Mouse (Mus musculus) CH12.LX (cell line): Measurements from ENCODE around the gene Cyp1a1. TPM values are rescaled to one million over a fixed set of nuclear protein-coding genes. Genes with fewer than 3 reads are reported as not detected.
A peak's percentile ranks its signal among the peaks of the same experiment; 100 is the strongest.

ENCODE experiments used
- DNase-seq: peaks from one replicate; pipeline ENCODE4 v3.0.0-alpha.2; 2013; ENCODE audit errors: extremely low read depth
- H3K27ac ChIP-seq: 2 replicates; pipeline ENCODE4 v1.5.1; 2012; ENCODE audit warnings: low read depth, mild to moderate bottlenecking, control low read depth, moderate library complexity; ENCODE audit not compliant: insufficient read depth
- H3K27me3 ChIP-seq: replicated peaks from 2 replicates; pipeline ENCODE3; 2012; ENCODE audit warnings: inconsistent platforms
- H3K36me3 ChIP-seq, 2 experiments: replicated peaks in 1 of 2; 2 replicates each; pipeline versions ENCODE3 to v1.6.1; 2012; ENCODE audit warnings: inconsistent platforms in 1 of 2, low read length in 1 of 2, mild to moderate bottlenecking in 1 of 2, mixed read lengths in 1 of 2, moderate library complexity in 1 of 2; ENCODE audit not compliant: control insufficient read depth in 1 of 2, insufficient read depth in 1 of 2
- H3K4me1 ChIP-seq, 2 experiments: 2 replicates each; pipeline ENCODE4 v1.6.1; 2012; ENCODE audit warnings: inconsistent platforms in 1 of 2, moderate library complexity in 1 of 2; ENCODE audit not compliant: insufficient read depth in 2 of 2, control insufficient read depth in 1 of 2
- H3K4me2 ChIP-seq: 2 replicates; pipeline ENCODE4 v1.6.1; 2012; ENCODE audit warnings: low read depth, mild to moderate bottlenecking, control low read depth; ENCODE audit not compliant: poor library complexity, insufficient read depth, severe bottlenecking
- H3K4me3 ChIP-seq, 3 experiments: fragments of 150-350 bp in 1 of 3; sonication (generic) in 1 of 3; replicated peaks in 1 of 3; 2 replicates each; pipeline versions ENCODE3 to v1.5.1; 2011 to 2012; ENCODE audit warnings: low read depth in 2 of 3, low read length in 2 of 3, mild to moderate bottlenecking in 2 of 3, moderate library complexity in 2 of 3, control low read depth in 1 of 3, improper control_type of control experiment in 1 of 3, inconsistent platforms in 1 of 3, mixed read lengths in 1 of 3; ENCODE audit not compliant: poor library complexity in 1 of 3
- H3K79me2 ChIP-seq: replicated peaks from 2 replicates; pipeline ENCODE4 v1.6.1; 2012; ENCODE audit warnings: mild to moderate bottlenecking, moderate library complexity; ENCODE audit not compliant: control insufficient read depth, poor library complexity, insufficient read depth, severe bottlenecking; ENCODE audit errors: extremely low read depth
- H3K9ac ChIP-seq: 2 replicates; pipeline ENCODE4 v1.6.1; 2012; ENCODE audit warnings: low read depth, mild to moderate bottlenecking, control low read depth, moderate library complexity; ENCODE audit not compliant: insufficient read depth
- H3K9me3 ChIP-seq: replicated peaks from 2 replicates; pipeline ENCODE3; 2012; ENCODE audit warnings: low read length, inconsistent platforms, mixed read lengths
- CHD1 ChIP-seq: IDR thresholded peaks from 2 replicates; pipeline ENCODE4 v1.6.1; 2012; ENCODE audit warnings: low read depth, low read length, improper control_type of control experiment, inconsistent platforms
- CHD2 ChIP-seq: IDR thresholded peaks from 2 replicates; pipeline ENCODE4 v1.6.1; 2011; ENCODE audit warnings: low read length, improper control_type of control experiment
- CTCF ChIP-seq, 2 experiments: IDR thresholded peaks in 1 of 2; conservative IDR thresholded peaks in 1 of 2; 2 replicates each; pipeline ENCODE4 v1.5.1; 2011 to 2012; ENCODE audit warnings: low read depth in 2 of 2, low read length in 2 of 2, improper control_type of control experiment in 1 of 2, inconsistent platforms in 1 of 2, mild to moderate bottlenecking in 1 of 2, moderate library complexity in 1 of 2
- E2F4 ChIP-seq: IDR thresholded peaks from 2 replicates; pipeline ENCODE4 v1.6.1; 2011; ENCODE audit warnings: low read depth, low read length, improper control_type of control experiment; ENCODE audit not compliant: insufficient replicate concordance
- ELF1 ChIP-seq: IDR thresholded peaks from 2 replicates; pipeline ENCODE4 v1.6.1; 2014; ENCODE audit warnings: low read depth, mild to moderate bottlenecking, inconsistent platforms, low read length, improper control_type of control experiment
- GABPA ChIP-seq: IDR thresholded peaks from 2 replicates; pipeline ENCODE4 v1.6.1; 2012; ENCODE audit warnings: low read depth, low read length, improper control_type of control experiment, inconsistent platforms; ENCODE audit not compliant: insufficient replicate concordance
- HCFC1 ChIP-seq: IDR thresholded peaks from 2 replicates; pipeline ENCODE4 v1.6.1; 2012; ENCODE audit warnings: low read depth, mild to moderate bottlenecking, inconsistent platforms, low read length, improper control_type of control experiment
- JUND ChIP-seq: conservative IDR thresholded peaks from 2 replicates; pipeline ENCODE4 v1.6.1; 2011; ENCODE audit warnings: low read depth, low read length, improper control_type of control experiment
- MAFK ChIP-seq: IDR thresholded peaks from 2 replicates; pipeline ENCODE4 v1.6.1; 2011; ENCODE audit warnings: low read length, improper control_type of control experiment; ENCODE audit not compliant: insufficient replicate concordance
- MAZ ChIP-seq: IDR thresholded peaks from 2 replicates; pipeline ENCODE4 v1.6.1; 2012; ENCODE audit warnings: low read depth, mild to moderate bottlenecking, inconsistent platforms, low read length, improper control_type of control experiment, moderate library complexity
- MXI1 ChIP-seq: IDR thresholded peaks from 2 replicates; pipeline ENCODE4 v1.6.1; 2011; ENCODE audit warnings: mild to moderate bottlenecking, low read depth, low read length, improper control_type of control experiment
- NELFE ChIP-seq: IDR thresholded peaks from 2 replicates; pipeline ENCODE4 v1.6.1; 2011; ENCODE audit warnings: low read depth, low read length, improper control_type of control experiment
- NRF1 ChIP-seq: IDR thresholded peaks from 2 replicates; pipeline ENCODE4 v1.6.1; 2014; ENCODE audit warnings: low read depth, mild to moderate bottlenecking, inconsistent platforms, low read length, improper control_type of control experiment, moderate library complexity
- POLR2A ChIP-seq: IDR thresholded peaks from 2 replicates; pipeline ENCODE4 v1.6.1; 2011; ENCODE audit warnings: low read depth, mild to moderate bottlenecking, improper control_type of control experiment, low read length
- RAD21 ChIP-seq: IDR thresholded peaks from 2 replicates; pipeline ENCODE4 v1.6.1; 2011; ENCODE audit warnings: low read depth, mild to moderate bottlenecking, low read length, improper control_type of control experiment, moderate library complexity
- RCOR1 ChIP-seq: conservative IDR thresholded peaks from 2 replicates; pipeline ENCODE4 v1.6.1; 2012; ENCODE audit warnings: low read depth, mild to moderate bottlenecking, inconsistent platforms, low read length, improper control_type of control experiment
- SIN3A ChIP-seq: IDR thresholded peaks from 2 replicates; pipeline ENCODE4 v1.6.1; 2012; ENCODE audit warnings: low read length, improper control_type of control experiment, inconsistent platforms
- SMC3 ChIP-seq: IDR thresholded peaks from 2 replicates; pipeline ENCODE4 v1.6.1; 2011; ENCODE audit warnings: low read depth, low read length, improper control_type of control experiment
- UBTF ChIP-seq: IDR thresholded peaks from 2 replicates; pipeline ENCODE4 v1.6.1; 2012; ENCODE audit warnings: low read depth, mild to moderate bottlenecking, inconsistent platforms, low read length, improper control_type of control experiment, moderate library complexity
- USF2 ChIP-seq: conservative IDR thresholded peaks from 2 replicates; pipeline ENCODE4 v1.6.1; 2011; ENCODE audit warnings: low read depth, low read length, improper control_type of control experiment
- ZC3H11A ChIP-seq: IDR thresholded peaks from 2 replicates; pipeline ENCODE4 v1.6.1; 2012; ENCODE audit warnings: low read depth, mild to moderate bottlenecking, inconsistent platforms, low read length, improper control_type of control experiment
- ZKSCAN1 ChIP-seq: IDR thresholded peaks from 2 replicates; pipeline ENCODE4 v1.6.1; 2012; ENCODE audit warnings: low read depth, inconsistent platforms, low read length, improper control_type of control experiment, borderline replicate concordance
- dilution Hi-C: fragments of 300-500 bp; cut with MboI; formaldehyde crosslinking; loops from 2 replicates; pipeline ENCODE4 v1.14.3; 2020; ENCODE audit warnings: low sequenced_read_pairs; ENCODE audit not compliant: extremely low pct_unique_long_range_greater_than_20kb, extremely low pct_ligation_motif_present
- in situ Hi-C: fragments of 300-500 bp; cut with MboI; formaldehyde crosslinking; loops from 3 replicates; pipeline ENCODE4 v1.14.3; 2019; ENCODE audit warnings: low sequenced_read_pairs, low pct_ligation_motif_present, low pct_unique_long_range_greater_than_20kb, mixed read lengths
- polyA plus RNA-seq: library from polyadenylated mRNA; unstranded; fragments of >175 nt; gene quantifications from 2 replicates; pipeline ENCODE4 v1.2.1, GENCODE M21; 2012; ENCODE audit warnings: low read depth; ENCODE audit not compliant: insufficient read length
- total RNA-seq, 2 experiments: library from RNA; depleted of rRNA; stranded (reverse); fragments of 300-350 nt in 1 of 2; fragments of >200 nt in 1 of 2; gene quantifications; 2 replicates each; pipeline ENCODE4 v1.2.3; 2012 to 2014

Gene Cyp1a1
- total and polyA plus RNA-seq, 3 experiments, result 0.11 to 0.13 TPM; not detected in 1

DNA sequence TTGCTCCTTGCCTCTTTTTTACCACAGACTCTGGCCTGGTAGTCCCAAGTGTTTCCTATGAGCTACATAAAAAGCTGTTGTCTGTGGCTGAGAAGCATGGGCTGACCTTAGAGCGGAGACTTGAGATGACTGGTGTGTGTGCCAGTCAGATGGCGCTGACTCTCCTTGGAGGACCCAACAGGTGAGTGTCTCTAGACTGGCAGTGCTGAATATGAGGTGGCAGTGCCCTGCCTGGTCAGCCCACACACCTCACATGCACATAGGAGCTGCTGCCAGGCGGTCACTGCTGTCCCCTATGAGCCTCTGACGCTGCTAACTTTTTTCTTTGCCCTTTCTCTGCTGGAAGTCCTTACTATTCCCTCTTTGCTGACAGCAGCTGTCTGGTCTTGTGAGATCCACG lies 52.1 kb downstream of the Cyp1a1 start:
- Histone ChIP-seq H3K27me3 (no peaks in the 10 kb centered on the region), H3K4me1 (peaks cover 0 to 16% of the 10 kb centered on the region in 2 experiments; a peak in 2 of 4 replicates), H3K79me2 (no peaks in the 10 kb centered on the region), H3K9me3 (no peaks in the 10 kb centered on the region), H3K4me2 (no peak overlapping the region), H3K36me3 (peaks cover 43 to 88% of the 10 kb centered on the region in 2 experiments), H3K27ac (no peak overlapping the region), H3K9ac (no peak overlapping the region), H3K4me3 (no peak overlapping the region)
- dilution Hi-C loops (no loop called here), in situ Hi-C loops (no loop called here)
- TF ChIP-seq ZC3H11A (no peak), NRF1 (no peak), MAFK (no peak), CHD2 (no peak), MXI1 (no peak), GABPA (no peak), ZKSCAN1 (no peak), CTCF (conservative IDR thresholded peaks at IDR 0.05 in 1 of 2, IDR thresholded peaks at IDR 0.05 in 1 of 2; ENCODE audit: low read depth in 2 of 2, low read length in 2 of 2) (no peak), MAZ (no peak), RCOR1 (no peak), CHD1 (no peak), POLR2A (no peak), E2F4 (no peak), UBTF (no peak), USF2 (no peak), HCFC1 (no peak), NELFE (no peak)
- no peak for DNase-seq

DNA sequence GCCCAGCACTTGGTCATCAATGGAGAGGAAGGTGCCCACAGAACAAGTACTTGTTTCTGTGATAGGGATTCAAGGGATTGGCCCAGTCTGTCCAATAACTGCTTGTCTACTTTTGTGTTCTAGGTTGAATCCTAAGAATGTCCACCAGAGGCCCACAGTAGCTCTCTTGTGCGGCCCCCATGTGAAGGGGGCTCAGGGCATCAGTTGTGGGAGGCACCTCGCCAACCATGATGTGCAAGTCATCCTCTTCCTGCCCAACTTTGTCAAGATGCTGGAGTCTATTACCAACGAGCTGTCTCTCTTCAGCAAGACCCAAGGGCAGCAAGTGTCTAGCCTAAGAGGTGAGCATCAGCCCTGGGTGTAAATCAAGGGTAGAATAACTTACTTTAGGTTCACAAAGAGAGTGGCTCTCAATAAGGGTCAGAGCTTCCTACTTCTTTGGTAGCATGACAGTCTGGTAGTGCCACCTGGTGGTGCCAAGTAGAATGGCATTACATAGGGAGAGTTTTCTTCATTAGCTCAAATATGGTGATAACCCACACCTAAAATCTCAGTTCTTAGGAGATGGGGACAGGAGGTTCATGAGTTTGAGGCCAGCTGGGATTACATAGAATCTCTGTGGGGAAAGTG lies 56.8 kb downstream of the Cyp1a1 start:
- Histone ChIP-seq H3K4me2 (no peak overlapping the region), H3K79me2 (no peaks in the 10 kb centered on the region), H3K27ac (no peak overlapping the region), H3K9ac (no peak overlapping the region), H3K27me3 (no peaks in the 10 kb centered on the region), H3K9me3 (peaks cover 4% of the 10 kb centered on the region), H3K36me3 (peaks cover 78 to 97% of the 10 kb centered on the region in 2 experiments), H3K4me1 (peaks cover 0 to 16% of the 10 kb centered on the region in 2 experiments; a peak in 2 of 4 replicates), H3K4me3 (no peak overlapping the region)
- TF ChIP-seq GABPA (no peak), E2F4 (no peak), MXI1 (0 out of 2 replicates have a peak, but pooled peaks have one; percentile 15), SMC3 (peak; percentile 90), CTCF (conservative IDR thresholded peaks at IDR 0.05 in 1 of 2, IDR thresholded peaks at IDR 0.05 in 1 of 2; ENCODE audit: low read depth in 2 of 2, low read length in 2 of 2) (peak; percentile 74 to 90; a peak in 3 of 4 replicates), ELF1 (peak; percentile 59), RAD21 (peak; percentile 84), CHD1 (no peak), JUND (no peak), NRF1 (no peak), SIN3A (0 out of 2 replicates have a peak, but pooled peaks have one; percentile 29), ZC3H11A (peak; percentile 29; the same call in 1 of the 2 replicates)
- dilution Hi-C loops (no loop called here), in situ Hi-C loops (no loop called here)
- peak; percentile 69 for DNase-seq
